In the genomic region with DNA sequence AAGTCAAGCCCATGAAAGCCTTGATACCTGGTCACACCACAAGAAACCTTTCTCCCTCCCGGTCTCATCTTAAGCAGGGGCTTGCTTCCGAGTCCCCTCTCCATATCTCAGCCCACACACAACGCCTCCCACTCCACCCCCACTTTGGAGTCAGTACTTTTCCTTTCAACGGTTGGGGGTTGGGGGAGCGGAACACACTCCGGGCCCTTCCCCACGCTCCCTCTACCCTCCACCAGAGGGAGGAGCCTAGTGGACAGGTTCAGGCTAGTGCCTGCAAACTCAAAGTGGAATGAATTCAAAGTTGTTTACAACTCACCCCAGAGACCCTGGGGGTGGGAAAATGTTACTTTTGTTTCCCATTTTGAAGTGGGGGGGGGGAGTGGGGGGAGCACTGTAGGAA, we compare ENCODE assay signal across 9 mouse cellular contexts. TPM values are rescaled to one million over a fixed set of nuclear protein-coding genes. Genes with fewer than 3 reads are reported as not detected.
DNase-seq lines count a peak whose midpoint lies in the region; ATAC-seq and TF ChIP-seq lines count a peak whose summit lies in the region.
"Had no signal": no experiment of that assay in that cellular context is flagged by ENCODE, and none has a peak within 500 bp of the region (broad histone marks: within the 10 kb centered on the region; RNA-seq: fewer than 3 reads in every experiment).

No protein-coding gene starts in this region.

- in situ Hi-C loops in ES-E14 (cut with MboI; ENCODE audit: low sequenced_read_pairs in 2 of 2, unreplicated experiment in 2 of 2): no loop called here

- no peak overlapping the region for H3K27ac ChIP-seq in heart, embryonic 12.5 days (ENCODE audit: poor library complexity, severe bottlenecking)
- H3K27ac ChIP-seq in ES-E14 (ENCODE audit: insufficient read depth, low read depth, low read length, poor library complexity, severe bottlenecking): peak overlapping the region; percentile 50; the same call in 1 of the 2 replicates
- no peak overlapping the region for H3K27ac ChIP-seq in liver, embryonic 12.5 days

- H3K4me1 ChIP-seq in heart, embryonic 12.5 days (replicated peaks): peaks cover 62% of the 10 kb centered on the region
- H3K4me1 ChIP-seq in ES-E14 (ENCODE audit: control insufficient read depth in 2 of 2, insufficient read depth in 2 of 2, low read length in 2 of 2, poor library complexity in 1 of 2): peaks cover 7 to 59% of the 10 kb centered on the region in 2 experiments; a peak in 3 of 4 replicates
- peaks cover 21% of the 10 kb centered on the region for H3K4me1 ChIP-seq in liver, embryonic 12.5 days

- WGBS in heart, embryonic 12.5 days: 5% methylated on average over 7 of the region's 7 CpGs
- 17% methylated on average over 7 of the region's 7 CpGs for WGBS in liver, embryonic 12.5 days (ENCODE audit: insufficient replicate concordance)

- no peak overlapping the region for H3K9ac ChIP-seq in heart, embryonic 12.5 days
- peak overlapping the region; percentile 44 for H3K9ac ChIP-seq in ES-E14 (ENCODE audit: insufficient read depth, low read depth, low read length, poor library complexity, severe bottlenecking)
- no peak overlapping the region for H3K9ac ChIP-seq in liver, embryonic 12.5 days

- H3K36me3 ChIP-seq in heart, embryonic 12.5 days: peaks cover 38% of the 10 kb centered on the region
- H3K36me3 ChIP-seq in ES-E14 (ENCODE audit: control insufficient read depth, insufficient read depth, low read length, poor library complexity, severe bottlenecking): peaks cover 32% of the 10 kb centered on the region
- H3K36me3 ChIP-seq in liver, embryonic 12.5 days: peaks cover 13% of the 10 kb centered on the region; the same call in 1 of the 2 replicates

- DNase-seq in heart, adult 18-20 months: no peak
- no peak for DNase-seq in ES-E14 (ENCODE audit: low read depth, low spot score)
- peak; percentile 71 for DNase-seq in kidney, adult 18-20 months
- no peak for DNase-seq in adrenal gland, postnatal 10 days
- DNase-seq in right cerebral cortex, postnatal 36 days (ENCODE audit: low spot score in 2 of 2): no peak
- DNase-seq: adrenal gland, adult 8-10 months had no signal

- peak; percentile 49; the same call in 1 of the 2 replicates for ATAC-seq in heart, embryonic 12.5 days (ENCODE audit: insufficient number of reproducible peaks, low FRiP score)
- no peak for ATAC-seq in liver, embryonic 12.5 days
- no peak for ATAC-seq in inflammation-experienced regulatory T-cells, adult 6 months

- H3K9me3 ChIP-seq in heart, embryonic 12.5 days (replicated peaks): no peaks in the 10 kb centered on the region
- no peaks in the 10 kb centered on the region for H3K9me3 ChIP-seq in ES-E14 (ENCODE audit: control insufficient read depth, insufficient read depth, low read depth, low read length)
- H3K9me3 ChIP-seq in liver, embryonic 12.5 days (replicated peaks): no peaks in the 10 kb centered on the region

- peak overlapping the region; percentile 22 for H3K4me2 ChIP-seq in heart, embryonic 12.5 days
- H3K4me2 ChIP-seq in liver, embryonic 12.5 days: peak overlapping the region; percentile 26; the same call in 1 of the 2 replicates

- peaks cover 4% of the 10 kb centered on the region for H3K27me3 ChIP-seq in heart, embryonic 12.5 days (replicated peaks)
- peaks cover 86% of the 10 kb centered on the region for H3K27me3 ChIP-seq in liver, embryonic 12.5 days (replicated peaks)

- H3K4me3 ChIP-seq in heart, embryonic 12.5 days: no peak overlapping the region
- H3K4me3 ChIP-seq in ES-E14 (ENCODE audit: insufficient read depth in 1 of 2, low read depth in 1 of 2, low read length in 2 of 2, poor library complexity in 1 of 2, severe bottlenecking in 1 of 2): peak overlapping the region; percentile 18 to 39; a peak in 3 of 4 replicates
- H3K4me3 ChIP-seq in liver, embryonic 12.5 days: no peak overlapping the region

TF ChIP-seq in ES-E14, 5 proteins besides CTCF, POLR2A, EP300 and RAD21:
- TF ChIP-seq HCFC1 (IDR thresholded peaks at IDR 0.05; ENCODE audit: borderline replicate concordance, insufficient read depth, low read length) (no peak), MAFK (IDR thresholded peaks at IDR 0.05; ENCODE audit: insufficient read depth, low read depth, low read length) (no peak), CHD2 (IDR thresholded peaks at IDR 0.05; ENCODE audit: low read depth, low read length) (no peak), ZNF384 (IDR thresholded peaks at IDR 0.05; ENCODE audit: low read depth, low read length) (no peak), ZC3H11A (IDR thresholded peaks at IDR 0.05; ENCODE audit: borderline replicate concordance, low read depth, low read length) (no peak)
TF ChIP-seq in ES-E14: peak in this region for 0.

RNA-seq across cellular contexts. Expression of gene Sdc4, which starts 13.0 kb away (rescaled TPM):
- polyA plus RNA-seq in heart, embryonic 12.5 days (2016; fragmentation: Nextera tagmentation; extraction: Ambion mirVana): 40.1 and 40.6 TPM in 2 replicates
- 10 to 100 TPM; 18.7 to 34.2 TPM for total RNA-seq in heart, adult 18-20 months (2021)
- total RNA-seq in ES-E14 (2012; rRNA removed): 102 and 172 TPM in 2 replicates
- 31.3 and 31.8 TPM in 2 replicates for polyA plus RNA-seq in liver, embryonic 12.5 days (2016; fragmentation: Nextera tagmentation; extraction: Ambion mirVana)
- 10 to 100 TPM; 12.0 to 42.7 (median 41.8) TPM for polyA plus RNA-seq in inflammation-experienced regulatory T-cells, adult 6 months (2017; shearing (Covaris generic))
- 100 to 1,000 TPM; 101 to 246 TPM for total RNA-seq in adrenal gland, postnatal 10 days (2021)

RNA-seq across cellular contexts. Expression of gene Matn4, which starts 25.7 kb away (rescaled TPM):
- polyA plus RNA-seq in heart, embryonic 12.5 days (2016; fragmentation: Nextera tagmentation; extraction: Ambion mirVana): 6.2 and 6.4 TPM in 2 replicates
- total RNA-seq in heart, adult 18-20 months (2021): under 1 TPM; 0.36 to 0.45 TPM
- total RNA-seq in ES-E14 (2012; rRNA removed): 1.7 and 2.3 TPM in 2 replicates
- 0.28 and 0.41 TPM in 2 replicates for polyA plus RNA-seq in liver, embryonic 12.5 days (2016; fragmentation: Nextera tagmentation; extraction: Ambion mirVana)
- under 1 TPM in 1 of 3 experiments, not detected in 2; 0.21 TPM for polyA plus RNA-seq in inflammation-experienced regulatory T-cells, adult 6 months (2017; shearing (Covaris generic))
- total RNA-seq in adrenal gland, postnatal 10 days (2021): 1 to 10 TPM; 2.3 to 2.7 TPM

RNA-seq across cellular contexts. Expression of gene Sys1, which starts 26.1 kb away (rescaled TPM):
- 36.4 and 40.3 TPM in 2 replicates for polyA plus RNA-seq in heart, embryonic 12.5 days (2016; fragmentation: Nextera tagmentation; extraction: Ambion mirVana)
- 10 to 100 TPM; 23.0 to 23.1 TPM for total RNA-seq in heart, adult 18-20 months (2021)
- total RNA-seq in ES-E14 (2012; rRNA removed): 47.6 and 51.1 TPM in 2 replicates
- 36.1 and 37.9 TPM in 2 replicates for polyA plus RNA-seq in liver, embryonic 12.5 days (2016; fragmentation: Nextera tagmentation; extraction: Ambion mirVana)
- polyA plus RNA-seq in inflammation-experienced regulatory T-cells, adult 6 months (2017; shearing (Covaris generic)): 10 to 100 TPM; 10.4 to 35.1 (median 25.4) TPM
- total RNA-seq in adrenal gland, postnatal 10 days (2021): 10 to 100 TPM; 31.7 to 34.5 TPM

RNA-seq across cellular contexts. Expression of gene Rbpjl, which starts 27.8 kb away (rescaled TPM):
- 0.19 and 0.28 TPM in 2 replicates for polyA plus RNA-seq in heart, embryonic 12.5 days (2016; fragmentation: Nextera tagmentation; extraction: Ambion mirVana)
- not detected for total RNA-seq in heart, adult 18-20 months (2021)
- total RNA-seq in ES-E14 (2012; rRNA removed): 0.04 TPM in 1 of 2 replicates, not detected in the other
- not detected in 2 replicates for polyA plus RNA-seq in liver, embryonic 12.5 days (2016; fragmentation: Nextera tagmentation; extraction: Ambion mirVana)
- not detected for polyA plus RNA-seq in inflammation-experienced regulatory T-cells, adult 6 months (2017; shearing (Covaris generic))
- total RNA-seq in adrenal gland, postnatal 10 days (2021): under 1 TPM in 1 of 2 experiments, not detected in 1; 0.15 TPM
- total RNA-seq: adrenal gland, adult 8-10 months had no signal

RNA-seq across cellular contexts. Expression of gene Gm20458, which starts 30.1 kb away (rescaled TPM):
- polyA plus RNA-seq in heart, embryonic 12.5 days (2016; fragmentation: Nextera tagmentation; extraction: Ambion mirVana): 11.8 and 16.9 TPM in 2 replicates
- 10 to 100 TPM in 1 of 2 experiments, 1 to 10 TPM in 1; 3.7 to 11.1 TPM for total RNA-seq in heart, adult 18-20 months (2021)
- 2.1 TPM in 1 of 2 replicates, not detected in the other for total RNA-seq in ES-E14 (2012; rRNA removed)
- polyA plus RNA-seq in liver, embryonic 12.5 days (2016; fragmentation: Nextera tagmentation; extraction: Ambion mirVana): 4.7 and 5.2 TPM in 2 replicates
- polyA plus RNA-seq in inflammation-experienced regulatory T-cells, adult 6 months (2017; shearing (Covaris generic)): 1 to 10 TPM in 1 of 3 experiments, not detected in 2; 4.5 TPM
- total RNA-seq in adrenal gland, postnatal 10 days (2021): 1 to 10 TPM; 2.5 to 4.8 TPM

Comparison
In these comparisons a context has a peak if more than half of its experiments do, and no peak if none do; other contexts are left out.
1. H3K4me3 ChIP-seq: peak in ES-E14 (2 of 2); none in heart, embryonic 12.5 days (single experiment) and liver, embryonic 12.5 days (single experiment).